Mouse (Mus musculus) liver, postnatal 0 days (tissue): ENCODE measurements around the gene Mthfd1.

ENCODE experiments used
- CTCF ChIP-seq: sonication (generic); IDR thresholded peaks from 2 replicates; pipeline ENCODE4 v1.5.1; 2016; ENCODE audit warnings: antibody characterized with exemption, low read depth
- EP300 ChIP-seq: IDR thresholded peaks from 2 replicates; pipeline ENCODE4 v1.6.1; 2016; ENCODE audit warnings: antibody characterized with exemption, low read depth, mild to moderate bottlenecking

DNA sequence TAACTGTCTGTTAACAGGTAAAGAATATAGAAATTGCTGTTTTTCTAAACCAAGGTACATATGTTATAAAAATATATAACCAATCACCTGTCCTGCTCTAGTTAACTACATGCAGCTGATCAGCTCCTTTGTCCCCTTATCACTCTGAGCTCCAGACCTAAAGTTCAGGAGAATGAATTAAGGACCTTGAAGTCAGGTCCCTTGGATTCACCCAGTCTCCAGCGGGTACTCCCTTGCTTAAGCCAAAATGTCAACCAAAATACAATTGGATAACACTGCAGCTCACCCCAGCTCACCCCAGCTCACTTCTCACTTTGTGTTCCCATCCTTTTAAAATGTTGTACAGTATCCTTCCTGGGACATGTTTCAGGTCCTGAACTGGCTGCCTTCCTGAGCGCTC lies 1.5 kb upstream of the Mthfd1 start:
- TF ChIP-seq CTCF (no peak), EP300 (no peak)
